Mouse (Mus musculus): ENCODE data around the gene Foxa1.

The Foxa1 gene

GRCm38 (mm10) chr12:57496347-57497119, 50.2 kb downstream of the Foxa1 start:
- DNase-seq (ENCODE audit: low read depth in 1 of 2, low spot score in 2 of 2), result no peak
